Mouse (Mus musculus) forelimb bud, embryonic 11.5 days (tissue): ENCODE results near the gene Mcm9.
"Not testable (repeated sequence)": the region's sequence is repeated elsewhere in the genome, so short reads cannot be mapped to it uniquely, and the experiment has no call there.

ENCODE experiments used
- DNase-seq: peaks from one replicate; pipeline ENCODE4 v3.0.0-alpha.2; 2012; ENCODE audit warnings: low read depth, low spot score

Mcm9 gene

DNA sequence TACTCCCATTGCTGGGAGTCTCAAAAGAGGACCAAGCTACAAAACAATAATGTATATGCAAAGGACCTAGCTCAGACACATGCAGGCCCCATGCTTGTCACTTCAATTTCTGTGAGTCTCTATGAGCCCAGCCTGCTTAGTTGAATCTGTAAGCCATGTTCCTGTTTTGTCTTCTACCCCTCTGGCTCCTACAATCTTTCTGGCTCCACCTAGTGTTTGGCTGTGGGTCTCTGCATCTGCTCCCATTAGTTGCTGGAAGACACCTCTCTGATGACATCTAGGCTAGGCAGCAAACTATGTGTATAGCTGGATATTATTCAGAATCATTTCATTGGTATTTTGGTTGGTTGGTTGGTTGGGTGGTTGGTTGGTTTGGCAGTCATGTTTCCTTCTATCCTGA is 130.7 kb downstream of the Mcm9 start:
- no peak for DNase-seq

- not testable (repeated sequence) for DNase-seq
Measured at GRCm38 (mm10) chr10:53495349-53495748, 134.9 kb downstream of the Mcm9 start.

DNA sequence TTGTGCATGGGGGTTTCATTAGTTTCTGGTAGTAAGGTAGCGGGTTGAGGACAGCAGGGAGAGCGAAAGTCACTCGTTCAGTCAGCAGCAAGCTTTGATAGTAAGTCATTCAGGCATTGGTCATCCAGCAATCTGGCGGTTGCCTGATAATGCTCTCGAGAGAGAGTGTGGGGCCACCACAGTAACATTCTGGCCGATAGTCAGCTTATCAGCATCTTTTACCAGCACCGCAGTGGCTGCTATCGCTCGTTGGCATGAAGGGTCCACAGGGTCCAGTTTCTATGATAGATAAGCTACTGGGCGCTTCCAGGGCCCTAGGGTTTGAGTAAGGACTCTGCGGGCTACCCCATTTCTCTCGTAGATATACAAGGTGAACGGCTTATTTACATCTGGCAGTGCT is 136.3 kb downstream of the Mcm9 start:
- DNase-seq = no peak
